Mouse (Mus musculus) kidney, adult 18-20 months (tissue): ENCODE measurements around the gene Slc26a8.
A peak's percentile ranks its signal among the peaks of the same experiment; 100 is the strongest.

Experiments
- DNase-seq: peaks from one replicate; pipeline ENCODE4 v3.0.0; 2021

Gene Slc26a8

DNA sequence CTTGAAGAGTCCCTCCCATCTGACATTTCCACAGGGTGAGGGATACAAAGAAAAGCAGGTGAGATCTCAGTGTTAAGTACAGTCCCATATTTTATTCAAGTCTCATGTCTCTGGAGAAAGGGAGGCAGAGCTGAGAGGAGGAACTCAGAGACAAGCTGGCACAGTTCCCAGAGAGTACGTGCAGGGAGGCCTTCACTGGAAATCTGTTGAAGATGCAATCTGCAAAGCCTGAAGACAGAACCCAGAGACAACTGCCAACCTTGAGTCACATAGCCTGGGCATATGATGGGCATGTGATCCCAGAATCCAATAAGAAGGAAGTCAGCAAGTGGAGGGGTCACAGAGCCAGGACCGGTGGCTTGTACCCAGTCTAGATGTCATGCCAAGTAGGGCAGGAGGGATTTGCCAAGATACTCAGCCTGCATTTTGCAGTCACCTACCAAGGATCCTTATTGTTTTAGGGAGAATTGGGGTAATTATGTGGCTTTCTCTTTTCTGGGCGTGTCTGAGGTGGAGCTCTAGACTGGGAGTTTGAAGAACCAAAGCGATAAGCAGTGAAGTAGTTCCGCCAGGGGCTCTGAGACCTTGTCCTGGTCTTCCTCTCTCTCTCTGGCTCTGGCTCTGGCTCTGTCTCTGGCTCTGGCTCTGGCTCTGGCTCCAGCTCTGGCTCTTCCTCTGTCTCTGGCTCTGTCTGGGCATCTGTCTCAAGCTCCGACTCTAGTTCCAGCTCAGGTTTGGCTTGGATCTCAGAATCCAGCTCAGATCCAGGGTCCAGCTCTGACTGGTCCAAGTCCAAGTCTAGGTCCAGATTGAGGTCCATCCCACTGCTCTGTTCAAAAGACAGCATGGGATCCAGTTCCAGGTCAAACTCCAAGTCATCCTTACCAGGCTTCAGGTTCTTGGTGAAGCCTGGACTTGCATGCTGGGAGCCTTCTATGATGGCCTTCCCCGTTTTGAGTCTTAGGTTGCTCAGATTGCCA lies 52.0 kb downstream of the Slc26a8 start:
- DNase-seq: no peak

DNA sequence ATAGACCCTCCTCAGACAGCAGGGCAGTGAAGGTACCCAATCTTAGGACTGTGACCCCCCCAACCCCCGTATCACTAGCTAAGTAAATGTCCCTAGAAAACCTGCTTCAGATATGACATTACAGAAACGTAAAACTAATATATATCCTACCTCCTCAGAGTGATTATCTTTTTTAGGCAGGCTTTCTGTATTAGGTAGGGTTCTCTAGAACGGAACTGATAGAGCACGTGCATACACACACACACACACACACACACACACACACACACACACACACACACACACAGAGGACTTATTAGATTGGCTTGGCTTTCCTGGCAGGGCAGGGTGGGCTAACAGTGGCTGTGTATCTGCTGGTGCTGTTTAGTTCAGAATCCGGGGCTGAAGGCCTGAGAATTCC lies 54.2 kb downstream of the Slc26a8 start:
- DNase-seq: no peak

DNA sequence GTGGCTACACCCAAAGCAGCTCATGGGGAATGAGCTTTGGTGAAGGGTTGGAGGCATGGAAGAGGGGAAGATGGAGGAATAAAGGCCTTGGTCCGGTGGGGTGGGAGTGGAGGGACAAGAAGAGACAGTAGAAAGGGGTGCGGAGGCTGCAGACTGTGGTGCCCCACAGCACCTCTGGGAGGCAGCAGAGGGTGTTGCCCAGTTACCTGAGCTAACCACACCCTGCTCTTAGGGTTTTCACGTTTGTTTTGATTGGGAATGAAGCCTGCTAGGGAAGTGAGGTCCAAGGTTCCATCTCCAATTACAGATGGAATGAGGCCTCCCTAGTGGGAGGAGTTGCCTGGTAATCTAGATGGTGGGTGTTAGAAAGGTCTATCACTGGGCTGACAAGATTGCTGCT lies 60.9 kb downstream of the Slc26a8 start:
- DNase-seq: no peak

DNA sequence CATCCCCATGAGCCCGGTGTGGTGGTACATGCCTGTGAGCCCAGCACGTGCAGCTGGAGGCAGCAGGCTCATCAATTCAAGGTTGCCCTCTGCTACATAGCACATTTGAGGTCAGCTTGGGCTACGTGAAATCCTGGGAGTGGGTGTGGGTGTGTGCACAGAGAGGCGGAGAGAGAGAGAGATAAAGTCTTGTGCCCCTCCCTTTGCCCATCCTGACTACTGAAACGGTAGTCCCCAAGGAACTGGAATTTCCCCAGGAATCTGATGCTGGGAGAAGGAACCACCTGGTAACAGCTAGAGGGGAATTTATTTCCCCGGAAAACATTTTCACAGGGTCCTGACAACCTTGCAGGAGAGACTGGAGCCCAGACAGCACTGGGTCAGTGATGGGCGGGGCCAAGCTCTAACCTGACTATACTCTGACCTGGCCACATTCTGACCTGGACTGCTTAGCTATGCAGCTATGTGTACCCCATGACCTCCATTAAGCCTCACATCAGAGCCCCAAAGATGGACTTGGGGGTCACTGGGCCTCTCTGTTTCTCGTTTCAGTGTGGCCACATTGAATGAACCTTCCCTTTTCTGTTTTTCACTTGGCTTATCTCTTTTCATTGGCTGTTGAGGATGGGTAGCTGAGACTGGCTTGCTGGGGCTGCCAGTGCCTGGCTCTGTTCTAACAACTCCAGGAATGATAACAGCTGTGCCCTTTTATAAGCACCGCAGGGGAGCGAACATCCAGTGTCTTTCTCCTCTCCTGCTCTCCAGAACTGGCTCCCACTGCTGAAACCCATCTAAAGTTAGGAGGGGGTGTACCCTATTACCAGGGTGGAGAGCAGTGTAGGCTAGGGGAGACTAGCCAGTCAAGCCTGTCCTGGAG lies 61.5 kb downstream of the Slc26a8 start:
- DNase-seq: no peak

DNA sequence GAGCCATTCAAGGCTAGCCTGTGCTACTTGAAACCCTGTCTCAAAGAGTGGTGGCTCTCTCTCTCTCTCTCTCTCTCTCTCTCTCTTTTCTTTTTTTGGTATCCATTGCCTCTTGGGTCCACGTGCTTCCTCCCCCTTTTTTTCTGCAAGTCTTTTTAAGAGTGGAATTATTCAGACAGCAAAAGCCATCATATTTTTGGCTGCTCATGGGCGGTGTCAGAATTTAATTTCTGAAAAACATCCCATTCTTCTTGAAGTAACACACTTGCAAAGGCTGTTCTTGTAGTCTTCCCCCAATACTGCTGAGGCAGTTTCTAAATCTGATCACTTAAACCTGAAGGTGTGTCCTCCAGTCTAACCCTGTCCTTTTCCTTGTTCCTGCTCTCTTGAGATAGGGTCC lies 63.1 kb downstream of the Slc26a8 start:
- DNase-seq: no peak

DNA sequence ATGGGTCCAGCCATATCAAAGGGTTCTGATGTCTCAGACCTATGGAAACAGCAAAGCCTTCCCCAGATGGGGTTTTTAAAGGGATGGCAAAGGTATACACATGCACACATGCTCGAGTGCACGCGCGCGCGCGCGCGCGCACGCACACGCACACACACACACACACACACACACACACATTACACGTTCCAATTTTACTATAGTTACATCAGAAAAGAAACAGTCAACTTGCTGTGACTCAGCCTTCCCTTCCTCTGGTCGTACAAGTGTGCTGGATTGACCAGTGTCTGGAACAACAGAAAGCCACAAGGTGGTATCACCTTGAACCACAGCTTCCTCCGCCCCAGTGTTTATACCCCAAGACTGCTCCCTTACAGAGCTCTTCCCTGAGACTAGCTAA lies 64.7 kb downstream of the Slc26a8 start:
- DNase-seq: no peak

DNA sequence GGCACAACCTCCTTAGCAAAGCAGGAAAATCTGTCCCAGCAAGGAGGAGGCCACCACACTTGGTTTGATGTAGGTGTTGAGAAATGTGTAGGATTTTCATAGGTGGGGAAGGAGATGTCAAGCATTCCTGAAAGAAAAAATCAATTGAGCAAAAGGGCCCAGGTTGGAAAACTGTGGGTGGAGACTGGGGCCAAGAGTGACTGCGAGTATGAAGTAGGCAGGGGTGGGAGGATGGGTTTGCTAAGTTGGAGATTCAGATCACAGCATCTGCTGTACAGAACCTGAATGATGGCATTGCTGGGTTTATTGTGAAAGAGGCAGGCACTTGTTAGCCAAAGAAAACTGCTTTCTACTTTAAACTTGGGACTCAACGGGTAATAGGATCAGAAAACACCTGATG lies 65.2 kb downstream of the Slc26a8 start:
- no peak for DNase-seq

DNA sequence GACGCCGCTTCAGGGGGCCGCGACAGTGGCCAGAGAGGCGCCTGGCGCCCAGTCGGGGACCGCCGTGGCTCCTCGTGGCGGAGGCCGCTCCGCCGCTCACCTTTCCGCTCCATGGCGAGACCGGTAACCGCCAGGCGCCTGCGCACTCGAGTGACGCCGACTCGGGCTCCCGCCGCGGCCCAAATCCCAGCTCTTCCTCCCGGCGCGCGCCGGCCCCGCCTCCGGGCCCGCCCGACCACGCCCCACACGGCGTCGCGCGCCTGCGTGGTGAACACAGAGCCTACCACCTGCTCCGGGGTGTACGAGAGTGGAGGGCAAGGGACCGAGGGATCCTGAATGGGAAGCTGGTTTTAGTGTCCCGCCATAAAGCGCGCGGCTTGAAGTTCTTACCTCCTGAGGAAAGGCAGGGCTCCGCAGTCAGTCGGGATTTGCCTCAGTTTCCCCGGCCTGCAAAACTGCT lies 67.7 kb downstream of the Slc26a8 start, which contains the start of gene Srpk1:
Gene Srpk1 (minus strand): TSS at position 410 of the 460 bp plus-strand sequence.
- DNase-seq: peak; percentile 91

DNA sequence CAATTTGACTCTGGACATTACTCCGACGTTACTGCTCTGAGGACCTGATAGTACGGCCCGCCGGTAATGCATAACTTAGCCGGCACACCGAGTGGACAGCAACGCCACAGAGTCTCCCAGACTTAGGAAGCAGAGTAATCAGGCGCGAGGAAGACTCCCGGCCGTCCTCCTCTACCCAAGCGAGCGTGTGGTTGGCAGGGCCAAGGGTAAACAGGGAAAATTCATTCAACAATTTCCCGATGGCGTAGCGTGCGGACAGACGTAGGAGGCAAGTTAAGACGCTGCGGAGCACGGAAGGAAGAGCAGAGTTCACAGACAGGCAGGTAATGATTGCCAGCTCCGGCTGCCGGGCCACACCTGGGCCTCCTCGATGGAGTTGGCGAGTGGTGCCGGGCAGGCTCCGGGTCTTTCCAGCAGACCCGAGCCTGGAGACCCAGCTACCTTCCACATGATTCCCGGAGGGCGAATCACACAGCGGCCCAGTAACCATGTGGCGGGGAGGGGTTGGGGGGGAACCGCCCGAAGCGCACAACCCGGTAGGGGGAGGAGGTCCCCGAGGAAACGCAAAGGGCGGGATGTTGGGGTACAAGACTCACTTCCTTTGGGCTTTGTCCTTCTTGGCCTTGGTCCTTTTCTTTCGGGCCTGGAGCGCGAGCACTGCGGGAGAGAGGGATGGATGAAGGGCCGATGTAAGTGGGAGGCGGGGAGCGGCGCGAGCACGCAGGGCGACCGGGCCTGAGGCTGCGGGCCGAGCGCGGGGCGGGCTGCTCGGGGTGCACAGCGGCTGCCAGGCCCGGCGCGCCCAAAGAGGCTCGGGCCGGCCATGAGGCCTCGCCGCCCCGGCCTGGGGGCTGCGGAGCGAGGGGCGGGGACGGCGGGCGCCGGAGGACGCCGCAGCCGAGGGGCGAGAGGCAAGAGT lies 68.4 kb downstream of the Slc26a8 start:
- peak; percentile 73 for DNase-seq

DNA sequence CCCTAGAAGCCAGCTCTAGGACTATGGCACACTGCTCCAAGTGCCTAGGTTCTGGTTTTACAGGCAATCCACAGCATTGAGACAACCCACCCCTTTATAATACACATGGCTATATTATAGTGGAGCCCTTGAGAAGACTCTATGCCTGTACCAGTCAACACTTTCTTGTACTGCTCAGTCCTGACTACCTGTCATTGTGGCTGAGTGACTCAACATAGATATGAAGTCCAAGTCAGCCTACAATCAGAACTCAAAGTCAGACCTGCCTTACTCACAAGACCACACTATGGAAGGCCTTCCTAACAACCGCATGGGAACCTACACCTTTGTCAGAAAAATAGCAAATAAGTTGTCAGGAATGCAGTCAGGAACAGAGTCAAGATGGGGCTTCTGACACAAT lies 71.3 kb downstream of the Slc26a8 start:
- DNase-seq: no peak

DNA sequence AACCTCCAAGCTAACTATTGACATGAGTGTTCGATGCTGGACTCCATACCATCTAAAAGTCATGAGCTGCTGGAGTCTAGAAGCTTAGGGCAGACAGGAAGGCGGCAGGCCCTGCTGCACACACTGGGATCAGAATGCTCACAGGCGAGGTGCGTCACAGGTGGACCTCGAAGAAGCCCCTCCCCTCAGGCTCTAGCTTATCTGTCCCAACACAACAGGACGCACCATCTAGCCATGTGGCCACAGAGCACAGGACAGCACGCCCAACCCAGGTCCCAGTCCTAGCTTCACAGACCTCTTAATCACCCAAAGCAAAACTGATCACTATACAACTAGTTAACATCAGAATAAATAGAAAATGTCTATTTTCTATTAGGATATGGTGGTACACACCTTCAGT lies 71.9 kb downstream of the Slc26a8 start:
- DNase-seq: no peak

DNA sequence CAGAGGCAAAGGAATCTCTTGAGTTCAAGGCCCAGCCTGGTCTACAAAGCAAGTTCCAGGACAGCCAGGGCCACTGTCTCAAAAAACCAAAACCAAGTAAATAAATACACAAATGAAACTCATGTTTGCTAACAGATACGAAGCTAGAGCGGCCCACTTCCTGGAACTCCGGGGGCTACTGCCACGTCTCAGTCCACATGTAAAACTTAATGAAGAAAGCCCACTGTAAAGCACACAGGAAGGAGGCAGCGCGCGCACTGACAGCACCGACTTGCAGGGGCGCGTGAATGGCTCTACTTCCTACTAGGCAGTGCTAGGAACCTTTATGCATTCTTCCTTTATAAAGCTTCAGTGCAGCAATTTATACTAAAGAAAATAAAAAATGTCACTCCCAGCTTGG lies 72.4 kb downstream of the Slc26a8 start:
- DNase-seq: no peak

DNA sequence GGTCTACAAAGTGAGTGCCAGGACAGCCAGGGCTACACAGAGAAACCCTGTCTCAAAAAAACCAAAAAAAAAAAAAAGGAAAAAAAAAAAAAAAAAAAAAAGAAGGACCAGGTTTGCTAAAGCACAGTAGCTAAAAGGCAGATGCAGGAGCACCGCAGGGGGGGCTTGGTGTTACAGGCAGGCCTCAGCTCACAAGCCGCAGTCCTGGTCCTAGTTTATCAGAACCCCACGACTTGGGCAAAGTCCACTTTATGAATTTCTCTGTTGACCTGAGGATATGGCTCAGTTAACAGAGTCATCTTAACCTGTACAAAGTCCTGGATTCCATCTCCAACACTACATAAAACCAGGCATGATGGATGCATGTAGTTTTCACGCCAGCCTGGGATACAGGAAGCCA lies 74.7 kb downstream of the Slc26a8 start:
- no peak for DNase-seq

DNA sequence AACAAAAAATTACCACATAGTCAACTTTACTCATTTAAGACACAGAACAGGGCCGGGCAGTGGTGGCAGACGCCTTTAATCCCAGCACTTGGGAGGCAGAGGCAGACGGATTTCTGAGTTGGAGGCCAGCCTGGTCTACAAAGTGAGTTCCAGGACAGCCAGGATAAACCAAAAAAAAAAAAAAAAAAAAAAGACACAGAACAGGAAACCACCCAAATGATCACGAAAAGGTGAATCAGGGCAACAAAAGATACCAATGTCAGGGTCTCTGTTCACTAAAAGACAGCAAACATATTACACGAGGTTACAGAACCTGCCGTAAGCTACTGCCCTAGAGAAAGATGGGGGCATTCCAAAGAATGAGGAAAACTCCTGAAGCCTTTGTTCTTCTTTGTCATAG lies 76.9 kb downstream of the Slc26a8 start:
- DNase-seq: no peak

DNA sequence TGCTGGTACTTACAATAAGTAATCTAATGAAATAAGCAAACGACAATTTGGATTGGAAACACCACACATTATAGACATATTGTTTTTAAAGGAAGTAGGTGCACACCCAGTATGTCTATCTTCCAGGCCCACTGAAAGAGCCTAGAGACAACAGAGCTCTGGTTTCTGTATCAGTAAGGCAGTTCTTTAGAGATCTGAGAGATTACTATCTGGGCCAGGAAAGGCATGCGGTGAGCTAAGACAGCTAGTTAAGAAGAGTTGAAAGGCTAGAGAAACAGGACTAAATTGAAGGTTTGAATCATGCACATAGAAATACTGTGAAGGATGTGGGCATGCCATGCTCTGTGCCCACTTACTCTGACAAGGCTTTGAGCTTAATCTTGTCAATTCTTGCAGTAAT lies 77.4 kb downstream of the Slc26a8 start:
- no peak for DNase-seq

DNA sequence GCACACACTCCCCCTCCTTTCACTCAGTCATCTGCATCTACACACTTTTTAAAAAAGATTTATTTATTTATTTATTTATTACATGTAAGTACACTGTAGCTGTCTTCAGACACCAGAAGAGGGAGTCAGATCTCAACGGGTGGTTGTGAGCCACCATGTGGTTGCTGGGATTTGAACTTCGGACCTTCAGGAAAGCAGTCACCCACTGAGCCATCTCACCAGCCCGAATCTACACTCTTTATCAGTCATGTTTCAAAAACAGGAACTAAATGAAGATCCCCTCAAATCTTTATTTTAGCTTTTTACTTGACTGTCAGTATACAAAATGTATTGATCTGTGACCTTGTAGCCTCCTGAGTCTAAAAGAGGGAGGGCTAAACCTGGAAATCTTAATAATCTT lies 80.5 kb downstream of the Slc26a8 start:
- no peak for DNase-seq

DNA sequence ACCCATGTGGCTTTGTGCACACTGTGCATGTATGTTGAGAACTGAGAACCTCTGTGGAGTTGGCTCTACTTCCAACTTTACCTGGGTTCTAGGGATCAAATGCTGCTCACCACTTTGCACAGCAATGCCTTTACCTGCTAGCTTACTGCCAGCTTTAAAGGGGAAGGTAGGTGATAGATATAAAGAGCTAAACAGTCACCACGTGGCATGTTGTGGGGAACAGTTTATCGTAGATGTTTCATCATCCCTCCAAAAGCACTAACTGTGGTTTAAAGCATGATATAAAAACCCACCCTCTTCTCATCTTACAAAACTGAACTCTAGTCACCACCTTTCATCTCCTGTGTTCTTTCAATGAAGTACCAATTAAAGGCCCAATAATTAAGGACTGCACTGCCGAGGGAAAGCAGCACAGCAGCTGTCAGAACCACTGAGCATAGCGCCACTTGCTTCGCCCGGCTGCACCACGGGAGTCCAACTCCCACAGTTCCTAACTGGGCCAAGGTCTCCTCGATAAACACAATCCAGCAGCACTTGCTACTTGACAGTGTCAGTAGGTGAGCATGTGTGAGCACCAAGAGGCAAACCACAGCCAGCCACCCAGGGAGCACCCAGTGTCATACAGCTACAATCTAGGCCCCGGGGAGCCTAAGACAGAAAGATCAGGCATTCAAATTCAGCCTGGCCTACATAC lies 88.3 kb downstream of the Slc26a8 start:
- no peak for DNase-seq

DNA sequence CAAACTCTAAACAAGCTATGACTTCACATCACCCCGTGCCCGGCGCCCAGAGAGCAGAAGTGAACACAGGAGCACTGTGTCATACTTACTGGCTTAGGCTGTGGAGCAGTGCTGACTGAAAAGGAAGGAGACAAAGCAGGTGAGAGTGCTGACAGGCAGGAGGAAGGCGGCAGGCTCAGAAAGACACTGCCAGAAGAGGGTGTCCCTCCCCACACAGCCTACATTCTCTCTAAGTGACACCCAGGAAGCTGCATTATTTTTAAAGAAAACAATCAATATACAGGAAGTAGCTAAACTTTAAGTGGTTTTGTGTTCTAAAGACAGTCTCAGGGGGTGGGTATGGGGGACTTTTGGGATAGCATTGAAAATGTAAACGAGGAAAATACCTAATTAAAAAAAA lies 89.3 kb downstream of the Slc26a8 start:
- DNase-seq: no peak

DNA sequence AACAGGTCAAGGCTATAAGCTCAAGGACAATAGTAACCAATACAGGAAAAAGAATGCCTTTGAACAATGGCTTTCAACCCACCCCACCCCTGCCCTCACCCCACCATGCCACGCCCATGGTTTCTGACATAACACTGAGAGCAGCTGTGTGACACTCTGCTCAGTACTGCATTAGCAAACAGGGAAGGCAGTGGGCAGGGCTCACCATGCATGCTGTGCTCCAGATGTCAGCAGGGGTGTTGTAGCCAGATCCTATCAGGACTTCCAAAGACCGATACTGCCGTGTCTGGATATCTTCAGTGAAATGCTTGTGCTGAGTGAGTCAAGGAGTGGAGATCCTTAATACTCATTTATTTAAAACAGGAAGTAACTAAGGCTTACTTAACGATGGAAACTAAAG lies 96.1 kb downstream of the Slc26a8 start:
- no peak for DNase-seq

DNA sequence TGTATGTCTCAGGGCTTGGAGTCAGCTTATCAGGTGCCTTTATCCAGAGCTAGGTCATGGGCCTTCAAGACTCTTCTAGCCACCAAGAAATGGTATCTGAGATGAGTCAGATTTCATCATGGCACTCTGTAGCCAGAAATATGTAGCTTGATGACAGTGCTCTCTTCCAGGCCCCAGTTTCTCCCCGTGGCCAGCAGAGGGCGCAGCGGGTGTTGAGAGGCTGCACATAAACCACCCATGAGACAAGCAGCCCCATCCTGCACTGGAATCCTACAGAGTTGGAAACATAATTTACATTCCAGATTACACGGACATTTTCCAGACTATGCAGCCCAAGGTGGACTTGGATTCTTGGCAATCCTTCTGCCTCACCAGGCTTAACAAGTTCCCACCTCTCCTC lies 97.0 kb downstream of the Slc26a8 start:
- DNase-seq: peak; percentile 73

DNA sequence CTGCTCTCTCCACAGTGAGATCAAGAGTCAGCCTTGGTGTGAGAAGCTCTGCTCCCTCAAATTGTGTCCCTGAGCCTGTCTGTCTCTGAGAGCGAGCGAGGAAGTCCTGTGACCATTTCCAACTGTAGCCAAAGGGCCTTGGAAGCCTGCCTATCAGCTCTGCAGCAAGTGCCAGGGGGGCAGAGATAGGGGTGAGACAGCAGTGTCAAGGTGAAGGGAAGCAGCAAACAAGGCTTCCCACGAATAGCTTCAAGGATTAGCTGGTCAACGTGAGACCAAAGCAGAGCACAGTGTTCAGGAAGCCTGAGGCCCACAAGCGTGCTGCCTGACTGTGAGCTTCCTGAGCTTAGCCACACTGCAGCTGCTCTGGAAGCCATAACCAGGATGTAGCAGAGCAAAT lies 98.6 kb downstream of the Slc26a8 start:
- no peak for DNase-seq

DNA sequence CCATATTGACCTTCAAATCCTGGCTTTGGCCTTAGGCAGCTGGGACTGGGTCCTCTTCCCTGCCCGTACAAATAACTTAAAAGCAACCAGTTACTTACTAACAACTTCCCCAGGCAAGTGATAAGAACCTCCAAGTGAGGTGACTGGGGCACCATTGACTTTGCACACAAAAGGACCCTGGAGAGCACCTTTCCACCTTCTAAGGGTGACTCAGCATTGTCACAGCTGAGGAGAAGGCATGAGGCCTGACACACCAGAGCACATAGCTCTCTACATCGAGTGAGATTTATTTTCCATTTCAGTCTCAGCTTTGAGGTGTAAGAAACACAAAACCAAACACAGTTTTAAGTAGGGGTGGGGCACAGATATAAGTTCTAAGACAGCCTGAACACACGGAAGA lies 99.4 kb downstream of the Slc26a8 start:
- no peak for DNase-seq
